Mouse (Mus musculus): ENCODE measurements around the gene Med28.
A peak's percentile ranks its signal among the peaks of the same experiment; 100 is the strongest.

The Med28 gene

GRCm38 (mm10) chr5:45519960-45520808, at the start of gene Med28:
Gene Med28 (plus strand): TSS chr5:45520229.
- peak; percentile 95 for DNase-seq

GRCm38 (mm10) chr5:45472880-45473450, 47.1 kb upstream of the Med28 start:
- DNase-seq = peak; percentile 44

- DNase-seq = no peak
Observed at GRCm38 (mm10) chr5:45473521-45473920, 46.5 kb upstream of the Med28 start.

GRCm38 (mm10) chr5:45474215-45474614, 45.8 kb upstream of the Med28 start:
- DNase-seq = peak; percentile 66

GRCm38 (mm10) chr5:45474758-45475157, 45.3 kb upstream of the Med28 start:
- no peak for DNase-seq

GRCm38 (mm10) chr5:45475771-45476170, 44.3 kb upstream of the Med28 start:
- no peak for DNase-seq

GRCm38 (mm10) chr5:45476288-45476687, 43.7 kb upstream of the Med28 start:
- DNase-seq = peak; percentile 43

- no peak for DNase-seq
Observed at GRCm38 (mm10) chr5:45477601-45478000, 42.4 kb upstream of the Med28 start.

GRCm38 (mm10) chr5:45480066-45480465, 40.0 kb upstream of the Med28 start:
- no peak for DNase-seq

GRCm38 (mm10) chr5:45481125-45481524, 38.9 kb upstream of the Med28 start:
- no peak for DNase-seq

GRCm38 (mm10) chr5:45482607-45483006, 37.4 kb upstream of the Med28 start:
- DNase-seq = no peak

GRCm38 (mm10) chr5:45483654-45484053, 36.4 kb upstream of the Med28 start:
- no peak for DNase-seq

- DNase-seq = no peak
Observed at GRCm38 (mm10) chr5:45491776-45492175, 28.3 kb upstream of the Med28 start.

GRCm38 (mm10) chr5:45493191-45494092, 26.6 kb upstream of the Med28 start, which contains the start of gene Lap3:
Gene Lap3 (plus strand): TSS chr5:45493374.
- DNase-seq = peak; percentile 98

GRCm38 (mm10) chr5:45494093-45494755, 25.8 kb upstream of the Med28 start:
- no peak for DNase-seq

GRCm38 (mm10) chr5:45495429-45495975, 24.5 kb upstream of the Med28 start:
- DNase-seq = no peak

- DNase-seq = no peak
Observed at GRCm38 (mm10) chr5:45496042-45496441, 24.0 kb upstream of the Med28 start.

- DNase-seq = no peak
Observed at GRCm38 (mm10) chr5:45496479-45496878, 23.6 kb upstream of the Med28 start.

- DNase-seq = no peak
Observed at GRCm38 (mm10) chr5:45496930-45497550, 23.0 kb upstream of the Med28 start.

- DNase-seq = no peak
Observed at GRCm38 (mm10) chr5:45497564-45497963, 22.5 kb upstream of the Med28 start.

GRCm38 (mm10) chr5:45510071-45510470, 10.0 kb upstream of the Med28 start:
- DNase-seq = peak; percentile 21

GRCm38 (mm10) chr5:45512908-45513307, 7.1 kb upstream of the Med28 start:
- no peak for DNase-seq

Measured in right cerebral cortex, adult 18-20 months (tissue).